Mouse (Mus musculus): ENCODE data around the gene Rab3b. TPM values are rescaled to one million over a fixed set of nuclear protein-coding genes. Genes with fewer than 3 reads are reported as not detected.

Rab3b gene
- polyA plus RNA-seq, 1 experiment from 2014 or later: 6.3 TPM

GRCm38 (mm10) chr4:108848505-108848848 lies 30.4 kb upstream of the Rab3b start, which contains the start of gene A730015C16Rik:
TSS of gene A730015C16Rik (minus strand) at chr4:108848619.
- Histone ChIP-seq H3K27ac (ENCODE audit: low read depth) (peak within 1 kb of the TSS; percentile 95), H3K4me3 (ENCODE audit: low read depth, low read length) (peak within 1 kb of the TSS; percentile 83), H3K4me2 (peak within 1 kb of the TSS; percentile 93), H3K36me3 (ENCODE audit: insufficient read depth) (peaks cover 23% of the 10 kb centered on the region), H3K9me3 (ENCODE audit: low read depth, low read length) (no peaks in the 10 kb centered on the region), H3K27me3 (ENCODE audit: insufficient read depth, low read length) (no peaks in the 10 kb centered on the region), H3K4me1 (ENCODE audit: insufficient read depth) (peaks cover 17% of the 10 kb centered on the region), H3K9ac (peak within 1 kb of the TSS; percentile 81)
- DNase-seq (no peak), ATAC-seq (ENCODE audit: insufficient read depth) (no peak)
- no peak for TF ChIP-seq CTCF (IDR thresholded peaks at IDR 0.05; ENCODE audit: low read depth)
- WGBS: 5% methylated on average over 20 of the region's 20 CpGs

- Histone ChIP-seq H3K4me1 (ENCODE audit: insufficient read depth) (no peaks in the 10 kb centered on the region), H3K4me3 (ENCODE audit: low read depth, low read length) (no peak overlapping the region), H3K4me2 (no peak overlapping the region), H3K36me3 (ENCODE audit: insufficient read depth) (peaks cover 12% of the 10 kb centered on the region; the same call in 1 of the 2 replicates), H3K9me3 (ENCODE audit: low read depth, low read length) (no peaks in the 10 kb centered on the region), H3K27me3 (ENCODE audit: insufficient read depth, low read length) (no peaks in the 10 kb centered on the region), H3K9ac (no peak overlapping the region), H3K27ac (ENCODE audit: low read depth) (no peak overlapping the region)
- TF ChIP-seq CTCF (IDR thresholded peaks at IDR 0.05; ENCODE audit: low read depth): no peak
- ATAC-seq (ENCODE audit: insufficient read depth) (no peak), DNase-seq (no peak)
- 75% methylated on average over 7 of the region's 7 CpGs for WGBS
Observed at GRCm38 (mm10) chr4:108866806-108867205, 12.1 kb upstream of the Rab3b start.

GRCm38 (mm10) chr4:108869730-108870374 lies 9.0 kb upstream of the Rab3b start:
- WGBS: 34% methylated on average over 10 of the region's 10 CpGs
- no peaks in the 10 kb centered on the region for H3K27me3 ChIP-seq (ENCODE audit: insufficient read depth, low read length)

GRCm38 (mm10) chr4:108873746-108874145 lies 5.1 kb upstream of the Rab3b start:
- Histone ChIP-seq H3K36me3 (ENCODE audit: insufficient read depth) (no peaks in the 10 kb centered on the region), H3K4me1 (ENCODE audit: insufficient read depth) (no peaks in the 10 kb centered on the region), H3K27me3 (ENCODE audit: insufficient read depth, low read length) (no peaks in the 10 kb centered on the region), H3K27ac (ENCODE audit: low read depth) (no peak overlapping the region), H3K4me3 (ENCODE audit: low read depth, low read length) (no peak overlapping the region), H3K9me3 (ENCODE audit: low read depth, low read length) (no peaks in the 10 kb centered on the region), H3K4me2 (no peak overlapping the region), H3K9ac (no peak overlapping the region)
- no peak for ATAC-seq (ENCODE audit: insufficient read depth)
- DNase-seq: no peak
- 83% methylated on average over 5 of the region's 5 CpGs for WGBS
- TF ChIP-seq CTCF (IDR thresholded peaks at IDR 0.05; ENCODE audit: low read depth): no peak

More at GRCm38 (mm10) chr4:108869730-108870374, 9.0 kb upstream of the Rab3b start:
- H3K4me3 ChIP-seq (ENCODE audit: low read depth, low read length): no peak overlapping the region
- H3K27ac ChIP-seq (ENCODE audit: low read depth): no peak overlapping the region
- H3K9me3 ChIP-seq (ENCODE audit: low read depth, low read length): no peaks in the 10 kb centered on the region
- H3K36me3 ChIP-seq (ENCODE audit: insufficient read depth): no peaks in the 10 kb centered on the region
- DNase-seq: peak; percentile 96
- TF ChIP-seq CTCF (IDR thresholded peaks at IDR 0.05; ENCODE audit: low read depth): peak; percentile 97
- no peak overlapping the region for H3K9ac ChIP-seq
- peak; percentile 74; the same call in 1 of the 2 replicates for ATAC-seq (ENCODE audit: insufficient read depth)
- no peak overlapping the region for H3K4me2 ChIP-seq
- no peaks in the 10 kb centered on the region for H3K4me1 ChIP-seq (ENCODE audit: insufficient read depth)

GRCm38 (mm10) chr4:108877901-108878300 lies 962 bp upstream of the Rab3b start:
- no peak for DNase-seq
- 0 out of 2 replicates have a peak, but pooled peaks cover 3% of the 10 kb centered on the region for H3K27me3 ChIP-seq (ENCODE audit: insufficient read depth, low read length)
- no peaks in the 10 kb centered on the region for H3K36me3 ChIP-seq (ENCODE audit: insufficient read depth)
- 68% methylated on average over 6 of the region's 6 CpGs for WGBS
- no peak for ATAC-seq (ENCODE audit: insufficient read depth)
- H3K4me1 ChIP-seq (ENCODE audit: insufficient read depth): no peaks in the 10 kb centered on the region
- no peaks in the 10 kb centered on the region for H3K9me3 ChIP-seq (ENCODE audit: low read depth, low read length)
- H3K4me2 ChIP-seq: no peak overlapping the region
- H3K27ac ChIP-seq (ENCODE audit: low read depth): no peak overlapping the region
- no peak overlapping the region for H3K9ac ChIP-seq
- TF ChIP-seq CTCF (IDR thresholded peaks at IDR 0.05; ENCODE audit: low read depth): no peak
- no peak overlapping the region for H3K4me3 ChIP-seq (ENCODE audit: low read depth, low read length)

- DNase-seq: no peak
- ATAC-seq (ENCODE audit: insufficient read depth): no peak
- 43% methylated on average over 13 of the region's 13 CpGs for WGBS
Observed at GRCm38 (mm10) chr4:108883815-108884214, 5.0 kb downstream of the Rab3b start.

GRCm38 (mm10) chr4:108887456-108887855 lies 8.6 kb downstream of the Rab3b start:
- Histone ChIP-seq H3K9ac (no peak overlapping the region), H3K4me1 (ENCODE audit: insufficient read depth) (no peaks in the 10 kb centered on the region), H3K4me2 (no peak overlapping the region), H3K9me3 (ENCODE audit: low read depth, low read length) (no peaks in the 10 kb centered on the region), H3K36me3 (ENCODE audit: insufficient read depth) (no peaks in the 10 kb centered on the region), H3K27ac (ENCODE audit: low read depth) (no peak overlapping the region), H3K27me3 (ENCODE audit: insufficient read depth, low read length) (no peaks in the 10 kb centered on the region), H3K4me3 (ENCODE audit: low read depth, low read length) (no peak overlapping the region)
- no peak for DNase-seq
- 56% methylated on average over 4 of the region's 4 CpGs for WGBS
- ATAC-seq (ENCODE audit: insufficient read depth): no peak
- TF ChIP-seq CTCF (IDR thresholded peaks at IDR 0.05; ENCODE audit: low read depth): no peak

More at GRCm38 (mm10) chr4:108883815-108884214, 5.0 kb downstream of the Rab3b start:
- no peaks in the 10 kb centered on the region for H3K9me3 ChIP-seq (ENCODE audit: low read depth, low read length)
- no peaks in the 10 kb centered on the region for H3K4me1 ChIP-seq (ENCODE audit: insufficient read depth)
- H3K4me2 ChIP-seq: no peak overlapping the region
- no peak overlapping the region for H3K4me3 ChIP-seq (ENCODE audit: low read depth, low read length)
- no peak for TF ChIP-seq CTCF (IDR thresholded peaks at IDR 0.05; ENCODE audit: low read depth)
- H3K9ac ChIP-seq: no peak overlapping the region
- no peaks in the 10 kb centered on the region for H3K36me3 ChIP-seq (ENCODE audit: insufficient read depth)
- 0 out of 2 replicates have a peak, but pooled peaks cover 3% of the 10 kb centered on the region for H3K27me3 ChIP-seq (ENCODE audit: insufficient read depth, low read length)
- no peak overlapping the region for H3K27ac ChIP-seq (ENCODE audit: low read depth)
